Mouse (Mus musculus): ENCODE results near the gene Cst3. TPM values are rescaled to one million over a fixed set of nuclear protein-coding genes. Genes with fewer than 3 reads are reported as not detected.

Cst3 gene
- polyA plus RNA-seq, 1 experiment from 2014 or later, result 1,093 TPM

GRCm38 (mm10) chr2:148861693-148862092 is 13.8 kb downstream of the Cst3 start:
- TF ChIP-seq CTCF (IDR thresholded peaks at IDR 0.05), result no peak
- ChIA-PET POLR2A (no interaction called here), CTCF (interaction anchor here (1.6 to 5.5 kb wide), 3 partner anchors 10 to 40 kb away, joined by 7 to 28 read pairs (median 26); partner anchors contain the start of gene Cst3)
- H3K27me3 ChIP-seq, result no peaks in the 10 kb centered on the region
- DNase-seq (ENCODE audit: low read depth, low spot score), result no peak
- ATAC-seq, result no peak
- in situ Hi-C loops (cut with MboI; ENCODE audit: low pct_unique_long_range_greater_than_20kb), result no loop called here

GRCm38 (mm10) chr2:148860993-148861392 is 14.5 kb downstream of the Cst3 start:
- ChIA-PET CTCF (interaction anchor here (1.6 to 5.5 kb wide), 4 partner anchors 9 to 41 kb away, joined by 5 to 28 read pairs (median 16); partner anchors contain the start of gene Cst3), POLR2A (interaction anchor here (1.2 kb wide), 1 partner anchor 41 kb away, joined by 3 read pairs; no protein-coding TSS in a partner anchor)
- DNase-seq (ENCODE audit: low read depth, low spot score), result no peak
- TF ChIP-seq CTCF (IDR thresholded peaks at IDR 0.05), result no peak
- in situ Hi-C loops (cut with MboI; ENCODE audit: low pct_unique_long_range_greater_than_20kb), result no loop called here
- ATAC-seq, result no peak
- no peaks in the 10 kb centered on the region for H3K27me3 ChIP-seq

- in situ Hi-C loops (cut with MboI; ENCODE audit: low pct_unique_long_range_greater_than_20kb), result no loop called here
Measured at GRCm38 (mm10) chr2:148857506-148857905, 18.0 kb downstream of the Cst3 start.

GRCm38 (mm10) chr2:148856630-148857400 is 18.7 kb downstream of the Cst3 start:
- TF ChIP-seq CTCF (IDR thresholded peaks at IDR 0.05), result no peak
- H3K27me3 ChIP-seq, result no peaks in the 10 kb centered on the region
- peak; percentile 46 for ATAC-seq
- in situ Hi-C loops (cut with MboI; ENCODE audit: low pct_unique_long_range_greater_than_20kb), result no loop called here
- ChIA-PET CTCF (interaction anchor here (1.1 to 14.1 kb wide), 7 partner anchors 11 to 105 kb away, joined by 3 to 330 read pairs (median 4); partner anchors contain the start of gene Cst3), POLR2A (interaction anchor here (0.5 to 2.6 kb wide), 2 partner anchors 18 to 23 kb away, joined by 5 to 11 read pairs; partner anchors contain the start of gene Cst3)
- no peak for DNase-seq (ENCODE audit: low read depth, low spot score)

More at GRCm38 (mm10) chr2:148857506-148857905, 18.0 kb downstream of the Cst3 start:
- ATAC-seq (peak; percentile 98), DNase-seq (ENCODE audit: low read depth, low spot score) (peak; percentile 59)
- H3K27me3 ChIP-seq, result no peaks in the 10 kb centered on the region
- ChIA-PET CTCF (interaction anchor here (1.1 to 14.1 kb wide), 7 partner anchors 11 to 106 kb away, joined by 3 to 330 read pairs (median 4); partner anchors contain the start of gene Cst3), POLR2A (interaction anchor here (2.6 kb wide), 1 partner anchor 18 kb away, joined by 11 read pairs; the partner anchor contains the start of gene Cst3)
- no peak for TF ChIP-seq CTCF (IDR thresholded peaks at IDR 0.05)

- ATAC-seq (peak; percentile 92), DNase-seq (ENCODE audit: low read depth, low spot score) (peak; percentile 20)
- peak; percentile 87 for TF ChIP-seq CTCF (IDR thresholded peaks at IDR 0.05)
- ChIA-PET POLR2A (interaction anchor here (0.7 to 2.4 kb wide), 4 partner anchors 14 to 51 kb away, joined by 4 to 10 read pairs (median 8); partner anchors contain the start of gene 9230104L09Rik), CTCF (interaction anchor here (0.9 to 14.1 kb wide), 21 partner anchors 10 to 145 kb away, joined by 3 to 330 read pairs (median 8); partner anchors contain the start of genes Cst3 and Cstl1)
- in situ Hi-C loops (cut with MboI; ENCODE audit: low pct_unique_long_range_greater_than_20kb), result loop anchor here (5.0 kb wide), 2 partner anchors 51 to 99 kb away; partner anchors contain the start of gene Cstl1
- peaks cover 11% of the 10 kb centered on the region for H3K27me3 ChIP-seq
Measured at GRCm38 (mm10) chr2:148851116-148851906, 24.2 kb downstream of the Cst3 start.

GRCm38 (mm10) chr2:148839224-148839623 is 36.3 kb downstream of the Cst3 start:
- ChIA-PET CTCF (no interaction called here), POLR2A (no interaction called here)
- DNase-seq (ENCODE audit: low read depth, low spot score), result no peak
- no peak for TF ChIP-seq CTCF (IDR thresholded peaks at IDR 0.05)
- H3K27me3 ChIP-seq, result peaks cover 9% of the 10 kb centered on the region
- no peak for ATAC-seq
- in situ Hi-C loops (cut with MboI; ENCODE audit: low pct_unique_long_range_greater_than_20kb), result no loop called here

- no peak for ATAC-seq
Measured at GRCm38 (mm10) chr2:148838075-148838777, 37.3 kb downstream of the Cst3 start.

GRCm38 (mm10) chr2:148834912-148835311 is 40.6 kb downstream of the Cst3 start, which contains the start of gene Cst9:
Gene Cst9 (plus strand): TSS chr2:148835147.
- POLR2A ChIA-PET, result no interaction called here

More at GRCm38 (mm10) chr2:148838075-148838777, 37.3 kb downstream of the Cst3 start:
- ChIA-PET POLR2A (no interaction called here), CTCF (interaction anchor here (1.0 kb wide), 1 partner anchor 62 kb away, joined by 3 read pairs; no protein-coding TSS in a partner anchor)
- H3K27me3 ChIP-seq, result peaks cover 12% of the 10 kb centered on the region
- TF ChIP-seq CTCF (IDR thresholded peaks at IDR 0.05), result no peak
- DNase-seq (ENCODE audit: low read depth, low spot score), result no peak
- in situ Hi-C loops (cut with MboI; ENCODE audit: low pct_unique_long_range_greater_than_20kb), result no loop called here

GRCm38 (mm10) chr2:148825986-148826385 is 49.5 kb downstream of the Cst3 start:
- ChIA-PET POLR2A (no interaction called here), CTCF (no interaction called here)
- ATAC-seq, result no peak
- no peaks in the 10 kb centered on the region for H3K27me3 ChIP-seq
- DNase-seq (ENCODE audit: low read depth, low spot score), result no peak
- in situ Hi-C loops (cut with MboI; ENCODE audit: low pct_unique_long_range_greater_than_20kb), result no loop called here
- no peak for TF ChIP-seq CTCF (IDR thresholded peaks at IDR 0.05)

More at GRCm38 (mm10) chr2:148834912-148835311, 40.6 kb downstream of the Cst3 start, which contains the start of gene Cst9:
- ATAC-seq (no peak), DNase-seq (ENCODE audit: low read depth, low spot score) (no peak)
- TF ChIP-seq CTCF (IDR thresholded peaks at IDR 0.05), result no peak
- peaks cover 9% of the 10 kb centered on the region for H3K27me3 ChIP-seq
- in situ Hi-C loops (cut with MboI; ENCODE audit: low pct_unique_long_range_greater_than_20kb), result no loop called here
- CTCF ChIA-PET, result no interaction called here

Other genes with a start within 250 kb of the Cst3 start
- gene Nxt1, start 203.1 kb downstream of the Cst3 start, polyA plus RNA-seq (2021), result 30.5 TPM
- 27.8 TPM for gene Gzf1, start 194.7 kb downstream of the Cst3 start, polyA plus RNA-seq (2021)
- gene Napb, start 143.2 kb downstream of the Cst3 start, polyA plus RNA-seq (2021), result 4.3 TPM
- not detected for gene Cstl1, start 125.3 kb downstream of the Cst3 start, polyA plus RNA-seq (2021)
- not detected for gene Cst11, start 104.2 kb downstream of the Cst3 start, polyA plus RNA-seq (2021)
- not detected for gene 8030411F24Rik, start 93.7 kb downstream of the Cst3 start, polyA plus RNA-seq (2021)
- not detected for gene Cst12, start 86.3 kb downstream of the Cst3 start, polyA plus RNA-seq (2021)
- not detected for gene Cst8, start 76.9 kb downstream of the Cst3 start, polyA plus RNA-seq (2021)
- gene Cst13, start 55.6 kb downstream of the Cst3 start, polyA plus RNA-seq (2021), result not detected
- gene Cst9, start 40.5 kb downstream of the Cst3 start, polyA plus RNA-seq (2021), result not detected
- gene 9230104L09Rik, start 10.7 kb downstream of the Cst3 start, polyA plus RNA-seq (2021), result not detected
- not detected for gene Gm1330, start 127.6 kb upstream of the Cst3 start, polyA plus RNA-seq (2021)
- gene Gm10750, start 141.5 kb upstream of the Cst3 start, polyA plus RNA-seq (2021), result not detected